ENCODE assay signal across 7 mouse cellular contexts in genomic region chr17:35058911-35059892, GRCm38 (mm10). TPM values are rescaled to one million over a fixed set of nuclear protein-coding genes. Genes with fewer than 3 reads are reported as not detected.
DNase-seq lines count a peak whose midpoint lies in the region; ATAC-seq lines count a peak whose summit lies in the region.

TSS of gene Ddah2 (plus strand) at chr17:35059035.

- no peaks in the 10 kb centered on the region for H3K9me3 ChIP-seq in embryonic facial prominence, embryonic 10.5 days
- H3K9me3 ChIP-seq in intestine, embryonic 16.5 days (ENCODE audit: control insufficient read depth, low read length) = no peaks in the 10 kb centered on the region
- H3K9me3 ChIP-seq in limb, embryonic 12.5 days = no peaks in the 10 kb centered on the region
- H3K9me3 ChIP-seq in midbrain, embryonic 14.5 days (ENCODE audit: control insufficient read depth, low read length) = no peaks in the 10 kb centered on the region

- under 1% methylated on average over 57 of the region's 57 CpGs for WGBS in embryonic facial prominence, embryonic 10.5 days
- under 1% methylated on average over 57 of the region's 57 CpGs for WGBS in intestine, embryonic 16.5 days
- under 1% methylated on average over 57 of the region's 57 CpGs for WGBS in limb, embryonic 12.5 days
- WGBS in midbrain, embryonic 14.5 days = under 1% methylated on average over 57 of the region's 57 CpGs

- peak; percentile 92 for DNase-seq in adrenal gland, postnatal 10 days
- DNase-seq in embryonic facial prominence, embryonic 10.5 days (ENCODE audit: low spot score) = peak; percentile 97
- no peak for DNase-seq in gonadal fat pad, adult 2 months (ENCODE audit: low read depth)
- DNase-seq in midbrain, embryonic 14.5 days = peak; percentile 95
- DNase-seq in spleen, adult 18-20 months = peak; percentile 76 to 90

- peaks cover 40% of the 10 kb centered on the region for H3K4me1 ChIP-seq in embryonic facial prominence, embryonic 10.5 days
- peaks cover 31% of the 10 kb centered on the region for H3K4me1 ChIP-seq in intestine, embryonic 16.5 days (ENCODE audit: control insufficient read depth, insufficient read depth, low read length)
- H3K4me1 ChIP-seq in limb, embryonic 12.5 days (replicated peaks) = peaks cover 24% of the 10 kb centered on the region
- peaks cover 16% of the 10 kb centered on the region for H3K4me1 ChIP-seq in midbrain, embryonic 14.5 days (ENCODE audit: control insufficient read depth, insufficient read depth, low read length)

- ATAC-seq in intestine, embryonic 16.5 days = peak; percentile 85
- peak; percentile 82 for ATAC-seq in limb, embryonic 12.5 days (ENCODE audit: insufficient number of reproducible peaks, insufficient read depth, low FRiP score, low TSS enrichment, low read depth)
- peak; percentile 91 for ATAC-seq in midbrain, embryonic 14.5 days (ENCODE audit: low FRiP score, low TSS enrichment)

- H3K9ac ChIP-seq in intestine, embryonic 16.5 days (ENCODE audit: low read depth, low read length) = peak within 1 kb of the TSS; percentile 84
- peak within 1 kb of the TSS; percentile 88 for H3K9ac ChIP-seq in limb, embryonic 12.5 days (replicated peaks)
- peak within 1 kb of the TSS; percentile 64 for H3K9ac ChIP-seq in midbrain, embryonic 14.5 days (replicated peaks; ENCODE audit: low read length)

- H3K27me3 ChIP-seq in embryonic facial prominence, embryonic 10.5 days (replicated peaks; ENCODE audit: low read depth, poor library complexity, severe bottlenecking) = peaks cover 17% of the 10 kb centered on the region
- no peaks in the 10 kb centered on the region for H3K27me3 ChIP-seq in intestine, embryonic 16.5 days (replicated peaks; ENCODE audit: control insufficient read depth, insufficient read depth, low read length)
- peaks cover 13% of the 10 kb centered on the region for H3K27me3 ChIP-seq in limb, embryonic 12.5 days
- H3K27me3 ChIP-seq in midbrain, embryonic 14.5 days (ENCODE audit: control insufficient read depth, insufficient read depth, low read length) = 0 out of 2 replicates have a peak, but pooled peaks cover 7% of the 10 kb centered on the region

- H3K27ac ChIP-seq in embryonic facial prominence, embryonic 10.5 days (replicated peaks) = peak within 1 kb of the TSS; percentile 98
- peak within 1 kb of the TSS; percentile 90 for H3K27ac ChIP-seq in intestine, embryonic 16.5 days (ENCODE audit: low read length)
- peak within 1 kb of the TSS; percentile 96 for H3K27ac ChIP-seq in limb, embryonic 12.5 days
- peak within 1 kb of the TSS; percentile 86 for H3K27ac ChIP-seq in midbrain, embryonic 14.5 days (replicated peaks; ENCODE audit: low read depth, low read length)

- peaks cover 80% of the 10 kb centered on the region for H3K36me3 ChIP-seq in embryonic facial prominence, embryonic 10.5 days (replicated peaks)
- peaks cover 24% of the 10 kb centered on the region for H3K36me3 ChIP-seq in intestine, embryonic 16.5 days (ENCODE audit: control insufficient read depth, insufficient read depth, low read length)
- H3K36me3 ChIP-seq in limb, embryonic 12.5 days = peaks cover 75% of the 10 kb centered on the region
- peaks cover 36% of the 10 kb centered on the region for H3K36me3 ChIP-seq in midbrain, embryonic 14.5 days (ENCODE audit: control insufficient read depth, insufficient read depth, low read length)

- peak within 1 kb of the TSS; percentile 67 for H3K4me2 ChIP-seq in intestine, embryonic 16.5 days (ENCODE audit: low read depth, low read length)
- H3K4me2 ChIP-seq in limb, embryonic 12.5 days = peak within 1 kb of the TSS; percentile 91
- peak within 1 kb of the TSS; percentile 91 for H3K4me2 ChIP-seq in midbrain, embryonic 14.5 days (ENCODE audit: low read length)

- peak within 1 kb of the TSS; percentile 89 for H3K4me3 ChIP-seq in embryonic facial prominence, embryonic 10.5 days
- H3K4me3 ChIP-seq in intestine, embryonic 16.5 days (ENCODE audit: low read length) = peak within 1 kb of the TSS; percentile 72
- H3K4me3 ChIP-seq in limb, embryonic 12.5 days (replicated peaks) = peak within 1 kb of the TSS; percentile 83
- peak within 1 kb of the TSS; percentile 58 for H3K4me3 ChIP-seq in midbrain, embryonic 14.5 days (replicated peaks; ENCODE audit: low read depth, low read length)

RNA-seq across cellular contexts. Expression of gene Ddah2, which starts in this region (rescaled TPM):
- 10 to 100 TPM; 35.2 to 51.7 TPM for total RNA-seq in adrenal gland, postnatal 10 days (2021)
- 482 and 503 TPM in 2 replicates for polyA plus RNA-seq in embryonic facial prominence, embryonic 10.5 days (2016; fragmentation: Nextera tagmentation; extraction: Ambion mirVana)
- polyA plus RNA-seq in gonadal fat pad, adult 2 months (2012; rRNA removed) = 54.7 and 62.7 TPM in 2 replicates
- polyA plus RNA-seq in intestine, embryonic 16.5 days (2015; fragmentation: Nextera tagmentation; extraction: Ambion mirVana) = 146 and 170 TPM in 2 replicates
- 489 and 492 TPM in 2 replicates for polyA plus RNA-seq in limb, embryonic 12.5 days (2016; fragmentation: Nextera tagmentation; extraction: Ambion mirVana)
- polyA plus RNA-seq in midbrain, embryonic 14.5 days (2014; fragmentation: Nextera tagmentation; extraction: Ambion mirVana) = 375 and 392 TPM in 2 replicates
